Mouse (Mus musculus) right cerebral cortex, postnatal 25 days (tissue): Measurements from ENCODE around the gene Cyb5r2.

Source experiments
- DNase-seq: peaks from one replicate; pipeline ENCODE4 v3.0.0; 2022

The Cyb5r2 gene

DNA sequence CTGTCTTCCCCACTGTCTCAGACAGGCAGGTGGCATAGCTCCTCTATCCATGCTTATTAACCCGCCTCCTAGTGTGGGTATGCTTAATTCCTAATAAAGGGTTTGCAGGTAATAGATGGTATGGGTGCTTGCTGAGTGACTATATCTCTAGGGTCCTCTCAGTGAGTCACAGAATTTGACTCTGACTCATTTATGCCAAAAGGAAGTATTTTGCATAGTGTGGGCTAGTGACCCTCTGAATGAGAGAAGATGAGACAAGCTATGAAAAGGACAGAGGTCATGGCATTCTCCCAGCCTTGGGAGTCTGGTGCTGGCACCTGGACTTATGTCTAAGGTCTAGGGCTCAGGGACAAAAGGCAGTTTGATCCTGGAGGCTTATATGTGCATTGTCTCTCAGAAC lies 37.1 kb downstream of the Cyb5r2 start:
- DNase-seq: no peak

GRCm38 (mm10) chr7:107714067-107714466 lies 43.8 kb downstream of the Cyb5r2 start:
- no peak for DNase-seq

DNA sequence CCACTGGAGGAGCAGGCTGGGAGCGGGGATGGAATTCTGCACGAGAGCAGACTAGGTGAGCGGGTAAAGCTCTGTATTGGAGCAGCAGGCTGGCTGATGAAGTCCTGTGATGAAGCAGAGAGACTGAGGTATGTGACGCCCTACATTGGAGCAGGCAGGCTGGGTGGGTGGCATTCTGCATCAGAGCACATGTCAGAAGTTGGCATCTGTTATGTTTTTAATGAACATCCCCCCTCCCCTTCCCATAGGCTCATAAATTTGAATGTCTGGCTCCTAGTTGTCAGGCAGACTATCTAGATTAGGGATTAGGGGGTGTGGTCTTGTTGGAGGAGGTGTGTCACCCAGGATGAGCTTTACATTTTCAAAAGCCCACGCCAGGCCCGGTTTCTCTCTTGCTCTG lies 45.1 kb downstream of the Cyb5r2 start:
- no peak for DNase-seq

DNA sequence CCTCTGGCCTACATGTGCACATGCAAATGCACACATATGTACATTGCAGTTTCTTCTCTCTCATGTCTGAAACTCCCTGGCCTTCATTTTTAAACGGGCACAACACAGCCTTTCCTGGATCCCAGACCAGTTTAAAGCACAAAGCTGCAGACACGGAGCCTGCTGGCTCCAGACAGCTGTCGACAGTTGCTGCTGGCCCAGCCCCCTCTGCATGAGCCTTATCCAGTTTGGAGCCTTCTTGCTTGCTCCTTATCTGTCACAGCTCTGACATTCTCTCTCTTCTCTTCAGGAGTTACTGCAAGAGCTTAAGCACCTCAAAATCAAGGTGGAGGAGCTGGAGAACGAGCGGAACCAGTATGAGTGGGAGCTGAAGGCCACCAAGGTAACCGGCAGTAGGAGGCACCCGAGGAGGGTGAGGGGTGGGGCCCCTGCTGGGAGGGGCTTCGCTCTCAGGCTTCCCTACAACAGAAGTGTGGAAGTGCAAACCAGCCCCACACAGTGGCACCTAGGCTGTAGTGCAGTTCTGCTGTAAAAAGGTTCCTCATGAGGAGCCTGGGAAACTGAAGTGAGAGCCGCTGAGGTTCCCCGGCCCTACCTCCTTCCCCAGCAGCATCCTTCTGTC lies 49.2 kb downstream of the Cyb5r2 start:
- peak; percentile 68 for DNase-seq

GRCm38 (mm10) chr7:107707650-107708049 lies 50.2 kb downstream of the Cyb5r2 start:
- DNase-seq: no peak

GRCm38 (mm10) chr7:107705941-107706340 lies 51.9 kb downstream of the Cyb5r2 start:
- DNase-seq: no peak

- no peak for DNase-seq
Observed at GRCm38 (mm10) chr7:107702461-107703380, 55.1 kb downstream of the Cyb5r2 start.

DNA sequence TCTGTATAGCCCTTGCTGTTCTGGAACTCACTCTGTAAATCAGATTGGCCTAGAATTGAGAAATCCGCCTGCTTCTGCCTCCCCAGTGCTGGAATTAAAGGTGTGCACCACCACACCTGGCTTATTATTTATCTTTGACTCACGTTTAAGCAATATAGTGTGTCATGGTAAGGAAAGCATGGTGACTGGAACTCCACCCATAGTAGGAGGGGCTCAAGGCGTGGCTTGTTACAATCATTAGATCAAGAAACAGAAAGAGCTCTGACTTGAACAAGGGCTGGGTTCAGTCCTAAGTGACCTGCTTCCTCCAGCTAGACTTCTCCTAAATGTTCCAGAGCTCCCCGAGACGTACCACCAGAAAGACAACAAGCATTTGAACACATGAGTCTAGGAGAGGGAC lies 57.2 kb downstream of the Cyb5r2 start:
- DNase-seq: no peak

GRCm38 (mm10) chr7:107699926-107700325 lies 57.9 kb downstream of the Cyb5r2 start:
- DNase-seq: no peak
